Mouse (Mus musculus) lung, postnatal 0 days (tissue): Measurements from ENCODE around the gene Cops2.

Source experiments
- CTCF ChIP-seq: IDR thresholded peaks from 2 replicates; pipeline ENCODE4 v1.5.1; 2016; ENCODE audit warnings: antibody characterized with exemption, mild to moderate bottlenecking
- EP300 ChIP-seq: IDR thresholded peaks from 2 replicates; pipeline ENCODE4 v1.6.1; 2016; ENCODE audit warnings: antibody characterized with exemption, mild to moderate bottlenecking, control low read depth

DNA sequence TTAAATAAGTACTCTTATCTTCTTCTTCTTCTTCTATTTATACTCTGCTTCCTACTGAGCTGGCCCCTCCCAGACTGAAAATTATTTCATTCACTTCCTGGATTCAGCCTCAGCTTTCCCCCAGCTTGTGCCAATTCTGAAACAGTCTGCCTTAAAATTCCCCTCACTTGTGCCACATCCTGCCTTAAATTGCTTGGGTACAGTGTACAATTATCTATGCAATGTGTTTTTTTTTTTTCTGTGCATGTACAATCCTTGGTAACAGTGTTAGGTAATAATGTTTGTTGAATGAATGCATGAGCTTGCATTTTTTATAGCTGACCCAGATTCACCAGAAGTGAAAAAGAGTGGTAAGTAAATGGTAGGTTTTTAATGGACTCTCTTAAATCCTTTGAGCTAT is 70.6 kb downstream of the Cops2 start:
- no peak for TF ChIP-seq CTCF
- TF ChIP-seq EP300, result no peak
